Mouse (Mus musculus) layer of hippocampus, postnatal 10 days (tissue): Measurements from ENCODE around the gene Cspg4. TPM values are rescaled to one million over a fixed set of nuclear protein-coding genes. Genes with fewer than 3 reads are reported as not detected.

ENCODE experiments used
- DNase-seq, 2 experiments: peaks; one replicate each; pipeline ENCODE4 v3.0.0; 2021; ENCODE audit warnings: low spot score in 2 of 2
- total RNA-seq, 2 experiments: library from RNA; stranded (reverse); gene quantifications; 2 replicates each; pipeline ENCODE4 v1.2.3; 2021

Gene Cspg4
- total RNA-seq, 2 experiments from 2014 or later = 37.0 to 37.5 TPM

GRCm38 (mm10) chr9:56864216-56864729 lies 560 bp upstream of the Cspg4 start, which contains the start of gene Odf3l1:
Odf3l1 (minus strand) TSS chr9:56864679.
- DNase-seq = no peak

GRCm38 (mm10) chr9:56865673-56866400 lies 1.0 kb downstream of the Cspg4 start:
- DNase-seq = no peak

GRCm38 (mm10) chr9:56866430-56866829 lies 1.6 kb downstream of the Cspg4 start:
- DNase-seq = no peak

- peak; percentile 87 to 88 for DNase-seq
Observed at GRCm38 (mm10) chr9:56868292-56868691, 3.5 kb downstream of the Cspg4 start.

- peak in 1 of 2 experiments; percentile 34 for DNase-seq
Observed at GRCm38 (mm10) chr9:56869552-56869951, 4.7 kb downstream of the Cspg4 start.

GRCm38 (mm10) chr9:56870778-56871177 lies 5.9 kb downstream of the Cspg4 start:
- DNase-seq = no peak

- DNase-seq = no peak
Observed at GRCm38 (mm10) chr9:56871191-56871590, 6.4 kb downstream of the Cspg4 start.

GRCm38 (mm10) chr9:56872105-56872903 lies 7.5 kb downstream of the Cspg4 start:
- DNase-seq = peak in 1 of 2 experiments; percentile 3

- DNase-seq = no peak
Observed at GRCm38 (mm10) chr9:56873097-56873496, 8.3 kb downstream of the Cspg4 start.

GRCm38 (mm10) chr9:56876784-56877183 lies 12.0 kb downstream of the Cspg4 start:
- DNase-seq = peak; percentile 51 to 62

- DNase-seq = no peak
Observed at GRCm38 (mm10) chr9:56877284-56877683, 12.5 kb downstream of the Cspg4 start.

- peak in 1 of 2 experiments; percentile 50 for DNase-seq
Observed at GRCm38 (mm10) chr9:56880790-56881189, 16.0 kb downstream of the Cspg4 start.

GRCm38 (mm10) chr9:56881539-56882082 lies 16.8 kb downstream of the Cspg4 start:
- DNase-seq = no peak

- DNase-seq = no peak
Observed at GRCm38 (mm10) chr9:56882283-56882682, 17.4 kb downstream of the Cspg4 start.

GRCm38 (mm10) chr9:56882818-56883217 lies 18.0 kb downstream of the Cspg4 start:
- DNase-seq = no peak

GRCm38 (mm10) chr9:56883470-56883869 lies 18.6 kb downstream of the Cspg4 start:
- DNase-seq = no peak

- no peak for DNase-seq
Observed at GRCm38 (mm10) chr9:56884328-56884727, 19.5 kb downstream of the Cspg4 start.

- no peak for DNase-seq
Observed at GRCm38 (mm10) chr9:56886113-56886512, 21.3 kb downstream of the Cspg4 start.

- no peak for DNase-seq
Observed at GRCm38 (mm10) chr9:56886601-56887000, 21.8 kb downstream of the Cspg4 start.

GRCm38 (mm10) chr9:56887581-56887980 lies 22.7 kb downstream of the Cspg4 start:
- no peak for DNase-seq

GRCm38 (mm10) chr9:56889817-56890216 lies 25.0 kb downstream of the Cspg4 start:
- DNase-seq = peak; percentile 75 to 80
